Mouse (Mus musculus): ENCODE measurements at regions not wholly inside any gene's neighbourhood (a gene's known extent, or its start where the extent isn't known, plus 50 kb on each side); places are given as distances from the start of the nearest gene placed in this dataset.

DNA sequence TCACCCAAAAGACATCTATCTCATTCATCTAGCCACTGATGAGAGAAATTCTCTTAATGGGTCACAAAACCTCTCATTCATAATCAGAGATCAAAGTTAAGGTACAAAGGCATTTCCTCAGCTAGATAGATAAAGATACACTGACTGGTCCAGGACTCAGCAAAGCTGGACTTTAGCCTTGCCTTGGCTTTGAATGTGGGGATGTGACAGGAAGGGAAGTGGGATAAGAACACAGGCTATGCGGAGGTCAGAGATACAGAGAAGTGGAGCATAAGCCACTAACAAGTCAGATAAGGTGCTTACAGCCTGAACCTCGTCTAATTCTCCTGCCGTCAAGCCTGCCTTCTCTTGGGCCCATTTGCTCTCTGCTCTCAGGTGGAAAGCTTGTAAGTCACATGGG, 50.0 kb upstream of the Tsc22d2 start:
- Histone ChIP-seq H3K4me3 (ENCODE audit: insufficient read depth, low read depth, low read length) (no peak overlapping the region), H3K27me3 (ENCODE audit: control insufficient read depth, insufficient read depth, low read length) (no peaks in the 10 kb centered on the region), H3K27ac (replicated peaks; ENCODE audit: insufficient read depth, low read depth, low read length) (no peak overlapping the region), H3K36me3 (ENCODE audit: control insufficient read depth, insufficient read depth, low read length) (no peaks in the 10 kb centered on the region), H3K79me2 (ENCODE audit: control insufficient read depth, insufficient read depth, low read length) (no peaks in the 10 kb centered on the region), H3K9ac (ENCODE audit: low read depth, low read length) (no peak overlapping the region), H3K4me1 (ENCODE audit: control insufficient read depth, insufficient read depth, low read length) (no peaks in the 10 kb centered on the region)
- 72% methylated on average over 3 of the region's 3 CpGs for WGBS
- DNase-seq (ENCODE audit: extremely low read depth, low read depth, low spot score): no peak
- TF ChIP-seq CTCF (IDR thresholded peaks at IDR 0.05; ENCODE audit: low read depth, low read length) (no peak), POLR2A (IDR thresholded peaks at IDR 0.05; ENCODE audit: extremely low read depth, insufficient read depth, low read length) (no peak)

Measured in liver, adult 2 months (tissue).